Mouse (Mus musculus) kidney, adult 10 weeks (tissue): Measurements from ENCODE around the gene Ppia. TPM values are rescaled to one million over a fixed set of nuclear protein-coding genes. Genes with fewer than 3 reads are reported as not detected.

Experiments
- polyA plus RNA-seq: library from polyadenylated mRNA; stranded (reverse); fragments of 350-450 nt; fragmentation: Illumina TruSeq; extraction: RNeasy Lipid Tissue Mini Kit (QIAGEN cat#74804); gene quantifications from one replicate; pipeline ENCODE4 v1.2.3, GENCODE M21; 2014; ENCODE audit warnings: low read depth, low replicate concordance

Ppia gene
- 1,414 TPM for polyA plus RNA-seq

DNA sequence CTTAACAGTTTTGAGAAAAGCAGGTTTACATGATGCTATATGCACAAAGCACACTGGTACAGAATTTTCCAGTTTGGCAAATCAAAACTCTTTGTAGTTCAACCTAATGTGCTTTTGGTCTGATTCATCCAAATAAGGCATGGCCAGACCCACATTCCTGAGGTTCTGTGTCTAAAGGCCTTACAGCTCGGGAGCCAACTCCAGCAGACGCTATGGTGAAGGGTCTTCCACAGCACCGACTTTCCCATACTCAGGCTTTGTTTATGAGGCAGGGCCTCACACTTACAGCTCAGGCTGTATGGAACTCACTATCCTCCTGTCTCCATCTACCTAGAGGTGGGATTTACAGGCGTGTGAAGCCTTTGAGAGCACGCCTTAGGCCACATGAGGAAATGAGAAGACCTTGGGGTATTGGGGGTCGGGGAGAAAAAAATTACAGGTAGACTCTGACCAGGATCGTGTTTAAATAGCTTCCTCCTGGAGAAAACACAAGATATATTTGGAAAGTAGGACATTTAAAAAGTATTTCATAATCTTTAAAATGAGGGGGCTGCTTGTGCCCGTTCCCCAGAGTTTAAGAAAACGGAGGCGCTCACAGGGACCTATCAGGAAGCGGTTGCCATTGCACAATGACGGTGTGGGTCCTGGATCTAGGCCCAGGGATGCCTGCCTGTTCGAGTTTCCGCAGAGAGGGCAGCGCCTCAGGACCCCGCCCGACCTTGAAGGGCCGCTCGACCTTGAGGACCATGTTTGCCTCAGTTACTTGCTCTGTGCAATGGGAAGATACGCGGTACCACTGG lies at the start of gene Ppia:
TSS of gene Ppia (plus strand) at position 693 of the 800 bp plus-strand sequence.

DNA sequence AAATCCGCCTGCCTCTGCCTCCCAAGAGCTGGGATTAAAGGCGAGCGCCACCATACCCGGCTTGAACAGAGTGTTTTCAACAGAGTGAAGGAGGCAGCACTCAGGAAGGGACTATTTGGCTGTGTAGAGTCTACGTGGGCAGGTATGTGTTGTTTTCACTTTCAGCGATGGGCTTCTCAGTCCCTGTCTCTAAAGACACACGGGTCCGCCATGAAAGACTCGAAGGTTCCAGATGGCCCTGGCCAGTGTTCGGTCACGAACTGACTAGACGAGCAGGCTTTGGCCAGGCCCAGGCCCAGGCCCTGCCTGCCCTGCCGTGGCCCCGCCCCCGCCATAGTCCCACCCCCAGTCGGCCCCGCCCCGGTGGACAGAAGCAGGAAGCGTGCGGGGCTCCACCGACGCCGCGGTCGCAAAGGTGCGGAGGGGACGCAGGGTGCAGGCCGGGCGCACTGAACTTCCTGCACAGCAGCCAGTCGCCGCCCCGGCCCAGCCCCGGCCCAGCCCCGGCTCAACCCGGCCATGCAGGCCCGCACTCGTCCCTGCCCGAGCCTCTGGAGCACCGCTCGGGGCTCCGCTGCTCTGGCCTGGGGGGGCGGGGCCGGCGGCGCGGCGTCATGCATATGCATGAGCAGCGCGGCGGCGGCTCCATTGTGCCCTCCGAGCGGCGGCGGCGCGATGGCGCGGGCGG lies 26.4 kb upstream of the Ppia start, which contains the start of gene Zmiz2:
TSS of gene Zmiz2 (plus strand) at position 349 of the 688 bp plus-strand sequence.

DNA sequence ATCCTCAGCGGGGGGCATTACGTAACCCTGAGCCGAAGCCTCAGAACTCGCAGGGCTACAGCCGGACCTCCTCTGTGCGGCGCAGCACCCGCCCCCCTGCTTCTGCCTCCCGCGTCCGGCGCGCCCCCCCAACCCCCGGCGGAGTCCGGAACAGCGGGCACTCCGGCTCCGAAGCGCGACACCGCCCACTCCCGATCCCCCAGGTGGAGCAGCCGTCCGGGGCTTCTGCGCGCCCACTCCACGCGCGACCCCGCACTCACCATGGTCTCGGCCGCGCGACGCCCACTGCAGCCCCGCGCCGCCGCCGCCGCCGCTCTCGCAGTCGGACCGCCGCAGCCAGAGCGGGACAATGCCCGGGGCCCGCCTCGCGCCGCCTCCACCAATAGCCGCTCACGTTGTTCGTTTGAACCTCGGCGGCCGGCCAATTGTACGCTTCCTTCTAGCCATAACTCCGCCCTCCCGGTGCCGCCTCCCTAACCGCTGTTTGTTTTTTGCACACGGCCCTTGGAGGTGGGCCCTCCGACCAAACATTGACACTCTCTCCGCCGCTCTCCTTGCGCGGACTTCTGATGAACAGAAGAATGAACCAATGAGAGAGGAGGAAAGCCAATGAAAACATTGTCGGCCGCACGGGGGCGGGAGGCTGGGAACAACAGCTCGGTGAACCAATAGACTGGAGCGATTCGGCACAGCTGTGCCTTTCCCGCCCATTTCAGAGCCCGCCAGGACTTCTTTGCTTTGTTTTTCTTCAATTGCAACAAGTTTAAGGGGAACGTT lies 29.0 kb downstream of the Ppia start, which contains the start of gene H2afv:
TSS of gene H2afv (minus strand) at position 367 of the 777 bp plus-strand sequence.

Other genes with a start within 250 kb of the Ppia start
- not detected for gene A730071L15Rik, start 215.4 kb upstream of the Ppia start, polyA plus RNA-seq
- gene Nudcd3, start 215.0 kb upstream of the Ppia start, polyA plus RNA-seq: 18.5 TPM
- gene Npc1l1, start 185.3 kb upstream of the Ppia start, polyA plus RNA-seq: not detected
- 8.6 TPM for gene Ddx56, start 147.7 kb upstream of the Ppia start, polyA plus RNA-seq
- gene Tmed4, start 140.6 kb upstream of the Ppia start, polyA plus RNA-seq: 54.6 TPM
- 166 TPM for gene Ogdh, start 123.8 kb upstream of the Ppia start, polyA plus RNA-seq
- gene Zmiz2, start 26.4 kb upstream of the Ppia start, polyA plus RNA-seq: 0.81 TPM
- gene H2afv, start 29.0 kb downstream of the Ppia start, polyA plus RNA-seq: 19.9 TPM
- 101 TPM for gene Purb, start 60.5 kb downstream of the Ppia start, polyA plus RNA-seq
- not detected for gene Myo1g, start 105.5 kb downstream of the Ppia start, polyA plus RNA-seq
- gene Ccm2, start 131.4 kb downstream of the Ppia start, polyA plus RNA-seq: 0.81 TPM
- gene Nacad, start 190.6 kb downstream of the Ppia start, polyA plus RNA-seq: not detected
- 0.57 TPM for gene Tbrg4, start 210.6 kb downstream of the Ppia start, polyA plus RNA-seq
- gene Wap, start 223.2 kb downstream of the Ppia start, polyA plus RNA-seq: not detected
- gene Ramp3, start 243.1 kb downstream of the Ppia start, polyA plus RNA-seq: not detected